Comparison of ENCODE assay signal across 25 mouse cellular contexts in genomic region chr12:98519866-98520567, GRCm38 (mm10). TPM values are rescaled to one million over a fixed set of nuclear protein-coding genes. Genes with fewer than 3 reads are reported as not detected.
DNase-seq lines count a peak whose midpoint lies in the region; ATAC-seq and TF ChIP-seq lines count a peak whose summit lies in the region.
"Had no signal": no experiment of that assay in that cellular context is flagged by ENCODE, and none has a peak within 500 bp of the region (broad histone marks: within the 10 kb centered on the region; RNA-seq: fewer than 3 reads in every experiment).

No protein-coding gene starts in this region.

- no peak overlapping the region for H3K4me2 ChIP-seq in forebrain, embryonic 12.5 days
- H3K4me2 ChIP-seq in forebrain, embryonic 15.5 days (replicated peaks), result no peak overlapping the region
- no peak overlapping the region for H3K4me2 ChIP-seq in hindbrain, embryonic 15.5 days
- no peak overlapping the region for H3K4me2 ChIP-seq in midbrain, embryonic 16.5 days (ENCODE audit: low read length)
- H3K4me2 ChIP-seq: embryonic facial prominence, embryonic 15.5 days; limb, embryonic 15.5 days had no signal

- H3K9ac ChIP-seq in forebrain, embryonic 12.5 days, result no peak overlapping the region
- no peak overlapping the region for H3K9ac ChIP-seq in forebrain, embryonic 15.5 days (replicated peaks)
- no peak overlapping the region for H3K9ac ChIP-seq in hindbrain, embryonic 15.5 days
- no peak overlapping the region for H3K9ac ChIP-seq in midbrain, embryonic 16.5 days (ENCODE audit: low read depth, low read length)
- H3K9ac ChIP-seq: embryonic facial prominence, embryonic 15.5 days; limb, embryonic 15.5 days had no signal

- H3K36me3 ChIP-seq in forebrain, embryonic 12.5 days (replicated peaks), result peaks cover 33% of the 10 kb centered on the region
- H3K36me3 ChIP-seq in forebrain, embryonic 10.5 days (replicated peaks), result peaks cover 22% of the 10 kb centered on the region
- peaks cover 21% of the 10 kb centered on the region for H3K36me3 ChIP-seq in forebrain, embryonic 15.5 days
- H3K36me3 ChIP-seq in hindbrain, embryonic 15.5 days, result peaks cover 10% of the 10 kb centered on the region
- H3K36me3 ChIP-seq in midbrain, embryonic 16.5 days (ENCODE audit: control insufficient read depth, insufficient read depth, low read length), result peaks cover 16% of the 10 kb centered on the region
- H3K36me3 ChIP-seq: embryonic facial prominence, embryonic 15.5 days; heart, embryonic 10.5 days; limb, embryonic 15.5 days had no signal

- no peak overlapping the region for H3K4me3 ChIP-seq in forebrain, embryonic 12.5 days (replicated peaks)
- H3K4me3 ChIP-seq in forebrain, embryonic 10.5 days, result no peak overlapping the region
- H3K4me3 ChIP-seq in forebrain, embryonic 15.5 days, result no peak overlapping the region
- no peak overlapping the region for H3K4me3 ChIP-seq in hindbrain, embryonic 15.5 days
- H3K4me3 ChIP-seq in midbrain, embryonic 16.5 days (ENCODE audit: low read depth, low read length), result no peak overlapping the region
- H3K4me3 ChIP-seq in layer of hippocampus, adult 2 months, result no peak overlapping the region
- H3K4me3 ChIP-seq: embryonic facial prominence, embryonic 15.5 days; heart, embryonic 10.5 days; limb, embryonic 15.5 days had no signal

- DNase-seq in forebrain, embryonic 10.5 days (ENCODE audit: extremely low spot score, low spot score), result no peak
- no peak for DNase-seq in layer of hippocampus, adult 2 months (ENCODE audit: low spot score in 2 of 2)
- DNase-seq in thymus, postnatal 4 days, result no peak
- no peak for DNase-seq in left cerebral cortex, adult 9 months (ENCODE audit: low spot score in 2 of 2)
- DNase-seq: adrenal gland, postnatal 25 days; cerebellum, adult 8-10 months; kidney, adult 11 months; layer of hippocampus, postnatal 36 days; retina, postnatal 1 day; right cerebral cortex, postnatal 4 days had no signal

- TF ChIP-seq CTCF in layer of hippocampus, adult 2 months (conservative IDR thresholded peaks at IDR 0.05), result no peak

- peaks cover 20% of the 10 kb centered on the region for H3K4me1 ChIP-seq in forebrain, embryonic 12.5 days
- peaks cover 23% of the 10 kb centered on the region for H3K4me1 ChIP-seq in forebrain, embryonic 10.5 days
- peaks cover 18% of the 10 kb centered on the region; the same call in 1 of the 2 replicates for H3K4me1 ChIP-seq in forebrain, embryonic 15.5 days
- peaks cover 31% of the 10 kb centered on the region for H3K4me1 ChIP-seq in hindbrain, embryonic 15.5 days (replicated peaks)
- peaks cover 26% of the 10 kb centered on the region for H3K4me1 ChIP-seq in midbrain, embryonic 16.5 days (ENCODE audit: control insufficient read depth, insufficient read depth, low read length)
- H3K4me1 ChIP-seq: embryonic facial prominence, embryonic 15.5 days; heart, embryonic 10.5 days; limb, embryonic 15.5 days had no signal

- H3K27me3 ChIP-seq in forebrain, embryonic 12.5 days, result no peaks in the 10 kb centered on the region
- H3K27me3 ChIP-seq in forebrain, embryonic 10.5 days (ENCODE audit: poor library complexity, severe bottlenecking), result no peaks in the 10 kb centered on the region
- H3K27me3 ChIP-seq in forebrain, embryonic 15.5 days, result no peaks in the 10 kb centered on the region
- no peaks in the 10 kb centered on the region for H3K27me3 ChIP-seq in hindbrain, embryonic 15.5 days
- H3K27me3 ChIP-seq in midbrain, embryonic 16.5 days (ENCODE audit: control insufficient read depth, insufficient read depth, low read depth, low read length), result no peaks in the 10 kb centered on the region
- H3K27me3 ChIP-seq: CH12.LX; embryonic facial prominence, embryonic 15.5 days; limb, embryonic 15.5 days had no signal

- 86% methylated on average over 7 of the region's 7 CpGs for WGBS in forebrain, embryonic 12.5 days
- 81% methylated on average over 7 of the region's 7 CpGs for WGBS in forebrain, embryonic 10.5 days
- 75% methylated on average over 7 of the region's 7 CpGs for WGBS in forebrain, embryonic 15.5 days
- 55% methylated on average over 7 of the region's 7 CpGs for WGBS in hindbrain, embryonic 15.5 days
- 60% methylated on average over 7 of the region's 7 CpGs for WGBS in midbrain, embryonic 16.5 days

- H3K9me3 ChIP-seq in forebrain, embryonic 12.5 days, result no peaks in the 10 kb centered on the region
- H3K9me3 ChIP-seq in forebrain, embryonic 10.5 days, result no peaks in the 10 kb centered on the region
- no peaks in the 10 kb centered on the region for H3K9me3 ChIP-seq in forebrain, embryonic 15.5 days
- no peaks in the 10 kb centered on the region for H3K9me3 ChIP-seq in hindbrain, embryonic 15.5 days
- H3K9me3 ChIP-seq in midbrain, embryonic 16.5 days (replicated peaks; ENCODE audit: control insufficient read depth, low read length, poor library complexity, severe bottlenecking), result no peaks in the 10 kb centered on the region
- H3K9me3 ChIP-seq: embryonic facial prominence, embryonic 15.5 days; heart, embryonic 10.5 days; limb, embryonic 15.5 days had no signal

- peak overlapping the region; percentile 63; the same call in 1 of the 2 replicates for H3K27ac ChIP-seq in forebrain, embryonic 12.5 days
- H3K27ac ChIP-seq in forebrain, embryonic 10.5 days, result no peak overlapping the region
- H3K27ac ChIP-seq in forebrain, embryonic 15.5 days (replicated peaks), result 0 out of 2 replicates have a peak overlapping the region, but pooled peaks have one; percentile 43
- H3K27ac ChIP-seq in hindbrain, embryonic 15.5 days (replicated peaks), result peak overlapping the region; percentile 74
- H3K27ac ChIP-seq in midbrain, embryonic 16.5 days (ENCODE audit: low read length), result no peak overlapping the region; the same call in 1 of the 2 replicates
- H3K27ac ChIP-seq in layer of hippocampus, adult 2 months, result no peak overlapping the region
- H3K27ac ChIP-seq: embryonic facial prominence, embryonic 15.5 days; heart, embryonic 10.5 days; kidney, postnatal 0 days; limb, embryonic 15.5 days had no signal

- peak; percentile 42 for ATAC-seq in forebrain, embryonic 12.5 days (ENCODE audit: low FRiP score)
- no peak for ATAC-seq in forebrain, embryonic 15.5 days (replicated peaks)
- ATAC-seq in hindbrain, embryonic 15.5 days (ENCODE audit: low FRiP score, low read depth), result peak; percentile 62; the same call in 1 of the 2 replicates
- ATAC-seq in midbrain, embryonic 16.5 days, result peak; percentile 7; the same call in 1 of the 2 replicates
- ATAC-seq: lung, postnatal 0 days had no signal

RNA-seq across cellular contexts. Expression of gene Kcnk10, which starts 58.1 kb away (rescaled TPM):
- polyA plus RNA-seq in forebrain, embryonic 12.5 days (2016; fragmentation: Nextera tagmentation; extraction: Ambion mirVana), result 47.6 and 53.8 TPM in 2 replicates
- polyA plus RNA-seq in forebrain, embryonic 10.5 days (2016; fragmentation: Nextera tagmentation; extraction: Ambion mirVana), result 15.8 and 18.6 TPM in 2 replicates
- polyA plus RNA-seq in forebrain, embryonic 15.5 days (2015; fragmentation: Nextera tagmentation; extraction: Ambion mirVana), result 51.7 and 52.1 TPM in 2 replicates
- polyA plus RNA-seq in hindbrain, embryonic 15.5 days (2015; fragmentation: Nextera tagmentation; extraction: Ambion mirVana), result 34.8 and 37.2 TPM in 2 replicates
- polyA plus RNA-seq in midbrain, embryonic 16.5 days (2015; fragmentation: Nextera tagmentation; extraction: Ambion mirVana), result 40.7 and 50.0 TPM in 2 replicates
- 10 to 100 TPM; 16.8 to 18.6 TPM for total RNA-seq in layer of hippocampus, adult 2 months (2021)
- total RNA-seq: adrenal gland, postnatal 25 days; gastrocnemius, adult 18-20 months; MEL had no signal
- polyA plus RNA-seq: gonadal fat pad, adult 2 months; heart, postnatal 0 days; liver, embryonic 16.5 days had no signal

Comparison
In these comparisons a context has a peak if more than half of its experiments do, and no peak if none do; other contexts are left out.
1. H3K27ac ChIP-seq: peak in forebrain, embryonic 12.5 days (single experiment), forebrain, embryonic 15.5 days (single experiment) and hindbrain, embryonic 15.5 days (single experiment); none in forebrain, embryonic 10.5 days (single experiment), midbrain, embryonic 16.5 days (single experiment) and layer of hippocampus, adult 2 months (single experiment).